In genomic region chr13:60417015-60417414, GRCm38 (mm10) we compare ENCODE assay signal across 14 mouse cellular contexts.
DNase-seq lines count a peak whose midpoint lies in the region; ATAC-seq lines count a peak whose summit lies in the region.
"Had no signal": no experiment of that assay in that cellular context is flagged by ENCODE, and none has a peak within 500 bp of the region (broad histone marks: within the 10 kb centered on the region; RNA-seq: fewer than 3 reads in every experiment).

No protein-coding gene starts in this region.

- H3K36me3 ChIP-seq in heart, embryonic 10.5 days, result no peaks in the 10 kb centered on the region
- no peaks in the 10 kb centered on the region for H3K36me3 ChIP-seq in embryonic facial prominence, embryonic 14.5 days (ENCODE audit: control insufficient read depth, insufficient read depth, low read length)
- no peaks in the 10 kb centered on the region for H3K36me3 ChIP-seq in limb, embryonic 15.5 days
- no peaks in the 10 kb centered on the region for H3K36me3 ChIP-seq in hindbrain, embryonic 14.5 days (replicated peaks; ENCODE audit: control insufficient read depth, insufficient read depth)
- H3K36me3 ChIP-seq: liver, embryonic 15.5 days; midbrain, embryonic 15.5 days; neural tube, embryonic 12.5 days had no signal

- H3K9ac ChIP-seq in embryonic facial prominence, embryonic 14.5 days (ENCODE audit: low read depth, low read length), result peak overlapping the region; percentile 27; the same call in 1 of the 2 replicates
- H3K9ac ChIP-seq in limb, embryonic 15.5 days, result no peak overlapping the region
- no peak overlapping the region for H3K9ac ChIP-seq in hindbrain, embryonic 14.5 days
- H3K9ac ChIP-seq: forebrain, postnatal 0 days; liver, embryonic 15.5 days; midbrain, embryonic 15.5 days; neural tube, embryonic 12.5 days had no signal

- H3K4me2 ChIP-seq in embryonic facial prominence, embryonic 14.5 days (ENCODE audit: low read depth, low read length), result no peak overlapping the region
- no peak overlapping the region for H3K4me2 ChIP-seq in limb, embryonic 15.5 days
- H3K4me2 ChIP-seq in hindbrain, embryonic 14.5 days (replicated peaks), result no peak overlapping the region
- H3K4me2 ChIP-seq: liver, embryonic 15.5 days; midbrain, embryonic 15.5 days; neural tube, embryonic 12.5 days had no signal

- no peaks in the 10 kb centered on the region for H3K9me3 ChIP-seq in heart, embryonic 10.5 days
- no peaks in the 10 kb centered on the region for H3K9me3 ChIP-seq in embryonic facial prominence, embryonic 14.5 days (ENCODE audit: control insufficient read depth, low read length)
- H3K9me3 ChIP-seq in limb, embryonic 15.5 days, result no peaks in the 10 kb centered on the region
- no peaks in the 10 kb centered on the region for H3K9me3 ChIP-seq in hindbrain, embryonic 14.5 days (ENCODE audit: control insufficient read depth, low read length)
- H3K9me3 ChIP-seq: liver, embryonic 15.5 days; midbrain, embryonic 15.5 days; neural tube, embryonic 12.5 days had no signal

- peaks cover 20% of the 10 kb centered on the region for H3K4me1 ChIP-seq in heart, embryonic 10.5 days
- H3K4me1 ChIP-seq in brown adipose tissue, adult 24 weeks (ENCODE audit: control insufficient read depth, insufficient read depth, insufficient read length, low read length), result no peaks in the 10 kb centered on the region
- H3K4me1 ChIP-seq in embryonic facial prominence, embryonic 14.5 days (ENCODE audit: control insufficient read depth, insufficient read depth, low read length), result peaks cover 32% of the 10 kb centered on the region
- peaks cover 48% of the 10 kb centered on the region for H3K4me1 ChIP-seq in limb, embryonic 15.5 days
- no peaks in the 10 kb centered on the region; the same call in 1 of the 2 replicates for H3K4me1 ChIP-seq in hindbrain, embryonic 14.5 days (replicated peaks; ENCODE audit: control insufficient read depth, insufficient read depth, low read length)
- H3K4me1 ChIP-seq: liver, embryonic 15.5 days; midbrain, embryonic 15.5 days had no signal

- H3K4me3 ChIP-seq in heart, embryonic 10.5 days, result no peak overlapping the region
- no peak overlapping the region for H3K4me3 ChIP-seq in brown adipose tissue, adult 24 weeks (ENCODE audit: insufficient read depth, low read depth, low read length)
- no peak overlapping the region for H3K4me3 ChIP-seq in embryonic facial prominence, embryonic 14.5 days (ENCODE audit: low read depth, low read length)
- no peak overlapping the region for H3K4me3 ChIP-seq in limb, embryonic 15.5 days
- no peak overlapping the region for H3K4me3 ChIP-seq in hindbrain, embryonic 14.5 days (replicated peaks; ENCODE audit: low read length)
- H3K4me3 ChIP-seq: liver, embryonic 15.5 days; midbrain, embryonic 15.5 days; neural tube, embryonic 12.5 days had no signal

- 0 out of 2 replicates have a peak, but pooled peaks have one; percentile 20 for ATAC-seq in embryonic facial prominence, embryonic 14.5 days (ENCODE audit: low read depth)
- no peak for ATAC-seq in limb, embryonic 15.5 days (ENCODE audit: insufficient number of reproducible peaks, low FRiP score, low TSS enrichment, low read depth)
- no peak for ATAC-seq in hindbrain, embryonic 14.5 days (ENCODE audit: low FRiP score)
- ATAC-seq: midbrain, embryonic 15.5 days had no signal

- no peaks in the 10 kb centered on the region for H3K27me3 ChIP-seq in heart, embryonic 10.5 days (ENCODE audit: insufficient read depth, poor library complexity, severe bottlenecking)
- no peaks in the 10 kb centered on the region for H3K27me3 ChIP-seq in embryonic facial prominence, embryonic 14.5 days (replicated peaks; ENCODE audit: control insufficient read depth, insufficient read depth, low read length)
- no peaks in the 10 kb centered on the region for H3K27me3 ChIP-seq in limb, embryonic 15.5 days
- H3K27me3 ChIP-seq in hindbrain, embryonic 14.5 days (ENCODE audit: control insufficient read depth, insufficient read depth, low read length), result no peaks in the 10 kb centered on the region
- H3K27me3 ChIP-seq: liver, embryonic 15.5 days; midbrain, embryonic 15.5 days; neural tube, embryonic 12.5 days had no signal

- WGBS in heart, embryonic 10.5 days, result 86% methylated on average over 8 of the region's 8 CpGs
- 60% methylated on average over 8 of the region's 8 CpGs for WGBS in embryonic facial prominence, embryonic 14.5 days
- WGBS in limb, embryonic 15.5 days, result 56% methylated on average over 8 of the region's 8 CpGs
- 89% methylated on average over 8 of the region's 8 CpGs for WGBS in hindbrain, embryonic 14.5 days

- DNase-seq in heart, adult 9 months (ENCODE audit: low spot score in 2 of 2), result peak; percentile 26 to 39
- DNase-seq in heart, embryonic 10.5 days (ENCODE audit: low spot score), result no peak
- DNase-seq in embryonic facial prominence, embryonic 14.5 days (ENCODE audit: low spot score), result no peak
- DNase-seq in embryo, embryonic 9.5 days (ENCODE audit: extremely low spot score), result no peak
- no peak for DNase-seq in hindbrain, embryonic 14.5 days (ENCODE audit: low spot score)
- DNase-seq: forebrain, postnatal 0 days; lung, postnatal 4 days; right cerebral cortex, adult 18-20 months; thymus, postnatal 14 days had no signal

- H3K27ac ChIP-seq in heart, embryonic 10.5 days, result no peak overlapping the region
- H3K27ac ChIP-seq in brown adipose tissue, adult 24 weeks (replicated peaks; ENCODE audit: low read depth, low read length), result peak overlapping the region; percentile 56
- peak overlapping the region; percentile 87 for H3K27ac ChIP-seq in embryonic facial prominence, embryonic 14.5 days (replicated peaks; ENCODE audit: low read depth, low read length)
- peak overlapping the region; percentile 87 for H3K27ac ChIP-seq in limb, embryonic 15.5 days
- no peak overlapping the region for H3K27ac ChIP-seq in hindbrain, embryonic 14.5 days
- H3K27ac ChIP-seq: liver, embryonic 15.5 days; midbrain, embryonic 15.5 days; neural tube, embryonic 12.5 days had no signal

Comparison
In these comparisons a context has a peak if more than half of its experiments do, and no peak if none do; other contexts are left out.
1. DNase-seq: peak in heart, adult 9 months (2 of 2); none in heart, embryonic 10.5 days (single experiment), embryonic facial prominence, embryonic 14.5 days (single experiment), embryo, embryonic 9.5 days (single experiment) and hindbrain, embryonic 14.5 days (single experiment).
2. H3K27ac ChIP-seq: peak in brown adipose tissue, adult 24 weeks (single experiment), embryonic facial prominence, embryonic 14.5 days (single experiment) and limb, embryonic 15.5 days (single experiment); none in heart, embryonic 10.5 days (single experiment) and hindbrain, embryonic 14.5 days (single experiment).